Comparison of ENCODE assay signal across 7 mouse cellular contexts in the genomic region with DNA sequence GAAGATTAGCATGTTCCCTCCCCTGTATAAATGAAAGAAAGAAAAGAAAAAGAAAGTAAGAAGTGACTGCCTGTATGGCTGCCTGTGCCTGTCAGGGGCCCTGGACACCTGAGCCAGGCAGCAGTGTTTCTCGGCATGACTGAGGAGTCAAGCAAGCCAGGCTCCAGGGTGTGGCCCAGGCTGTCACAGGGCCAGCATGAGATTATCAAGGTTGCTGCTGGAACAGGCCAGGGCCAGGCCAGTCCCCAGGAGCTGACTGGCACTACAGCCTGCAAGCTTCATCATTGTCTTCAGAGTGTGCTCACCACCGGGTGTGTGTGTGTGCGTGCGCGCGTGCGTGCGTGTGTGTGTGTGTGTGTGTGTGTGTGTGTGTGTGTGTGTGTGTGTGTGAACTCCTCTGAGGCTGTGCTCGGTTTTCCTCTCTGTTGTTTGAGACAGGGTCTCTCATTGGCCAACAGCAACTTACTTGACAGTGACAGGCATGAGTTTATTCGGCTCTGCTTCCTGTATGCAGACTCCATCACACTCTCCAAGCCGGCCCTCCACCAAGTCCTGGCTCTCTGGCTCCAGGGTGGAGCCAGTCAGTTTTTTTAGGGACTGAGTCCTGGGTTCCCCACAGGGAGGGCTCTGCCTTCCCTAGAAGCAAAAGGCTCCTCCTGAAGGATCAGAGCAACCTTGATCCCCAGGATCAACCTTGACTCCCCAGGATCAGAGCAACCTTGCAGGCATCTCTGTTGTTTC. TPM values are rescaled to one million over a fixed set of nuclear protein-coding genes. Genes with fewer than 3 reads are reported as not detected.
A peak's percentile ranks its signal among the peaks of the same experiment; 100 is the strongest.
DNase-seq lines count a peak whose midpoint lies in the region; ATAC-seq and TF ChIP-seq lines count a peak whose summit lies in the region.

No protein-coding gene starts in this region.

- peak overlapping the region; percentile 28 for H3K4me3 ChIP-seq in erythroblast, embryonic 14.5 days (replicated peaks)
- H3K4me3 ChIP-seq in stomach, postnatal 0 days (ENCODE audit: low read depth, low read length): no peak overlapping the region

- peak overlapping the region; percentile 77 for H3K27ac ChIP-seq in stomach, postnatal 0 days (replicated peaks)

- H3K4me1 ChIP-seq in erythroblast, embryonic 14.5 days (ENCODE audit: control insufficient read depth): peaks cover 72% of the 10 kb centered on the region
- peaks cover 18% of the 10 kb centered on the region for H3K4me1 ChIP-seq in stomach, postnatal 0 days (replicated peaks; ENCODE audit: control insufficient read depth, insufficient read depth)

- WGBS in large intestine, adult 2 months: 35% methylated on average over 11 of the region's 11 CpGs
- 44% methylated on average over 11 of the region's 11 CpGs for WGBS in stomach, postnatal 0 days

- TF ChIP-seq CTCF in stomach, postnatal 0 days (IDR thresholded peaks at IDR 0.05; ENCODE audit: low read depth): no peak

- peaks cover 20% of the 10 kb centered on the region for H3K36me3 ChIP-seq in erythroblast, embryonic 14.5 days (ENCODE audit: control insufficient read depth)
- 0 out of 2 replicates have a peak, but pooled peaks cover 2% of the 10 kb centered on the region for H3K36me3 ChIP-seq in stomach, postnatal 0 days (ENCODE audit: control insufficient read depth, insufficient read depth, low read length)

- H3K9me3 ChIP-seq in erythroblast, embryonic 14.5 days (ENCODE audit: control insufficient read depth, low read length): no peaks in the 10 kb centered on the region
- H3K9me3 ChIP-seq in stomach, postnatal 0 days (ENCODE audit: control insufficient read depth, low read length): no peaks in the 10 kb centered on the region

- H3K9ac ChIP-seq in stomach, postnatal 0 days (ENCODE audit: low read length): 0 out of 2 replicates have a peak overlapping the region, but pooled peaks have one; percentile 31

- ATAC-seq in stomach, postnatal 0 days (ENCODE audit: low FRiP score, low TSS enrichment): peak; percentile 55

- no peaks in the 10 kb centered on the region for H3K27me3 ChIP-seq in erythroblast, embryonic 14.5 days (ENCODE audit: control insufficient read depth)
- H3K27me3 ChIP-seq in stomach, postnatal 0 days (ENCODE audit: control insufficient read depth, insufficient read depth, low read length): no peaks in the 10 kb centered on the region

- no peak for TF ChIP-seq EP300 in stomach, postnatal 0 days (optimal IDR thresholded peaks at IDR 0.05)

- no peak overlapping the region for H3K4me2 ChIP-seq in stomach, postnatal 0 days (replicated peaks; ENCODE audit: low read depth)

- DNase-seq in spleen, adult 12 weeks (ENCODE audit: low spot score): peak; percentile 42
- DNase-seq in spleen, postnatal 14 days (ENCODE audit: low spot score in 2 of 2): no peak
- peak; percentile 55 for DNase-seq in large intestine, adult 2 months (ENCODE audit: low read depth, low spot score)
- peak; percentile 86 for DNase-seq in stomach, postnatal 0 days (ENCODE audit: low spot score)
- no peak for DNase-seq in kidney, adult 9 months
- no peak for DNase-seq in kidney, adult 18-20 months

RNA-seq across cellular contexts. Expression of a gene that starts 18.8 kb away (rescaled TPM):
- 1.7 and 1.9 TPM in 2 replicates for polyA plus RNA-seq in erythroblast, embryonic 14.5 days (2012)
- polyA plus RNA-seq in large intestine, adult 2 months (2012; rRNA removed): 23.6 and 47.4 TPM in 2 replicates
- polyA plus RNA-seq in stomach, postnatal 0 days (2015; fragmentation: Nextera tagmentation; extraction: Ambion mirVana): 4.2 and 5.0 TPM in 2 replicates

RNA-seq across cellular contexts. Expression of a gene that starts 43.7 kb away (rescaled TPM):
- polyA plus RNA-seq in erythroblast, embryonic 14.5 days (2012): 0.77 and 0.91 TPM in 2 replicates
- polyA plus RNA-seq in large intestine, adult 2 months (2012; rRNA removed): 10.4 and 13.6 TPM in 2 replicates
- 3.5 and 3.8 TPM in 2 replicates for polyA plus RNA-seq in stomach, postnatal 0 days (2015; fragmentation: Nextera tagmentation; extraction: Ambion mirVana)

Comparison
In these comparisons a context has a peak if more than half of its experiments do, and no peak if none do; other contexts are left out.
1. DNase-seq: peak in spleen, adult 12 weeks (single experiment), large intestine, adult 2 months (single experiment) and stomach, postnatal 0 days (single experiment); none in spleen, postnatal 14 days (0 of 2), kidney, adult 9 months (single experiment) and kidney, adult 18-20 months (single experiment).